In genomic region chr8:124751191-124751590, GRCm38 (mm10) we compare ENCODE assay signal across 8 mouse cellular contexts. TPM values are rescaled to one million over a fixed set of nuclear protein-coding genes. Genes with fewer than 3 reads are reported as not detected.
DNase-seq lines count a peak whose midpoint lies in the region; ATAC-seq and TF ChIP-seq lines count a peak whose summit lies in the region.

No protein-coding gene starts in this region.

- no peak for DNase-seq in kidney, adult 8-10 months
- peak; percentile 50 for DNase-seq in embryo, embryonic 11 days
- DNase-seq in heart, postnatal 14 days = peak; percentile 21 to 32
- no peak for DNase-seq in liver, embryonic 14.5 days (ENCODE audit: low read depth in 3 of 3, low spot score in 3 of 3)
- no peak for DNase-seq in right cerebral cortex, postnatal 10 days (ENCODE audit: low spot score in 2 of 2)
- DNase-seq in adrenal gland, postnatal 4 days (ENCODE audit: low spot score in 2 of 2) = no peak

- no peak overlapping the region for H3K27ac ChIP-seq in kidney, embryonic 16.5 days (ENCODE audit: low read length)
- H3K27ac ChIP-seq in liver, embryonic 14.5 days = no peak overlapping the region
- H3K27ac ChIP-seq in small intestine, adult 2 months (ENCODE audit: insufficient read depth, low read depth, low read length) = no peak overlapping the region

- peak overlapping the region; percentile 68 for H3K4me3 ChIP-seq in kidney, embryonic 16.5 days (ENCODE audit: low read length)
- peak overlapping the region; percentile 48 to 57 for H3K4me3 ChIP-seq in liver, embryonic 14.5 days (ENCODE audit: insufficient read depth in 1 of 2, low read depth in 2 of 2, low read length in 2 of 2)
- H3K4me3 ChIP-seq in small intestine, adult 2 months (ENCODE audit: low read depth, low read length) = peak overlapping the region; percentile 87

- no peak for TF ChIP-seq CTCF in liver, embryonic 14.5 days (IDR thresholded peaks at IDR 0.05; ENCODE audit: low read depth)
- TF ChIP-seq CTCF in small intestine, adult 2 months (IDR thresholded peaks at IDR 0.05; ENCODE audit: extremely low read depth, insufficient read length, insufficient replicate concordance, low read depth, low read length) = no peak

- WGBS in kidney, embryonic 16.5 days = 1% methylated on average over 30 of the region's 31 CpGs
- WGBS in liver, embryonic 14.5 days (ENCODE audit: insufficient replicate concordance) = 1% methylated on average over 31 of the region's 31 CpGs
- 1% methylated on average over 31 of the region's 31 CpGs for WGBS in small intestine, adult 2 months

- H3K9me3 ChIP-seq in kidney, embryonic 16.5 days (ENCODE audit: low read length) = no peaks in the 10 kb centered on the region
- no peaks in the 10 kb centered on the region for H3K9me3 ChIP-seq in liver, embryonic 14.5 days (ENCODE audit: control insufficient read depth, low read length)

- intact Hi-C loops in heart, postnatal 14 days (cut with DNase I) = no loop called here

- H3K36me3 ChIP-seq in kidney, embryonic 16.5 days (ENCODE audit: insufficient read depth, low read length) = no peaks in the 10 kb centered on the region
- H3K36me3 ChIP-seq in liver, embryonic 14.5 days (replicated peaks; ENCODE audit: control insufficient read depth, insufficient read depth, low read depth) = no peaks in the 10 kb centered on the region
- H3K36me3 ChIP-seq in small intestine, adult 2 months (ENCODE audit: control insufficient read depth, insufficient read depth, low read length) = no peaks in the 10 kb centered on the region

- H3K27me3 ChIP-seq in kidney, embryonic 16.5 days (ENCODE audit: insufficient read depth, low read length) = peaks cover 10% of the 10 kb centered on the region; the same call in 1 of the 2 replicates
- peaks cover 40% of the 10 kb centered on the region for H3K27me3 ChIP-seq in liver, embryonic 14.5 days (ENCODE audit: control insufficient read depth, insufficient read depth, low read length)
- peaks cover 23% of the 10 kb centered on the region for H3K27me3 ChIP-seq in small intestine, adult 2 months (ENCODE audit: control insufficient read depth, insufficient read depth, low read length)

- peak overlapping the region; percentile 90 for H3K4me2 ChIP-seq in kidney, embryonic 16.5 days (replicated peaks; ENCODE audit: low read depth, low read length)
- peak overlapping the region; percentile 63 for H3K4me2 ChIP-seq in liver, embryonic 14.5 days (ENCODE audit: low read depth)

- peak; percentile 32; the same call in 1 of the 2 replicates for ATAC-seq in kidney, embryonic 16.5 days (ENCODE audit: low FRiP score, low TSS enrichment)
- no peak for ATAC-seq in liver, embryonic 14.5 days (ENCODE audit: insufficient read depth)

- peak overlapping the region; percentile 71 for H3K9ac ChIP-seq in kidney, embryonic 16.5 days (replicated peaks; ENCODE audit: low read length)
- H3K9ac ChIP-seq in liver, embryonic 14.5 days (replicated peaks) = no peak overlapping the region

- TF ChIP-seq POLR2A in small intestine, adult 2 months (IDR thresholded peaks at IDR 0.05; ENCODE audit: low read depth, low read length) = no peak

- peaks cover 40% of the 10 kb centered on the region for H3K4me1 ChIP-seq in kidney, embryonic 16.5 days (ENCODE audit: insufficient read depth, low read length)
- H3K4me1 ChIP-seq in liver, embryonic 14.5 days (replicated peaks; ENCODE audit: control insufficient read depth in 2 of 2, insufficient read depth in 2 of 2, low read length in 1 of 2) = peaks cover 0 to 14% of the 10 kb centered on the region in 2 experiments; a peak in 2 of 4 replicates
- peaks cover 13% of the 10 kb centered on the region for H3K4me1 ChIP-seq in small intestine, adult 2 months (ENCODE audit: control insufficient read depth, insufficient read depth, insufficient read length, low read length)

- no peak for TF ChIP-seq EP300 in liver, embryonic 14.5 days (IDR thresholded peaks at IDR 0.05; ENCODE audit: low read depth)

RNA-seq across cellular contexts. Expression of gene Fam89a, which starts 0.4 kb away (rescaled TPM):
- 3.4 and 4.0 TPM in 2 replicates for polyA plus RNA-seq in kidney, embryonic 16.5 days (2015; fragmentation: Nextera tagmentation; extraction: Ambion mirVana)
- 1 to 10 TPM; 1.8 to 1.9 TPM for total RNA-seq in heart, postnatal 14 days (2021)
- polyA plus RNA-seq in liver, embryonic 14.5 days (2012; rRNA removed) = 2.0 and 2.2 TPM in 2 replicates
- 2.5 and 2.7 TPM in 2 replicates for polyA plus RNA-seq in liver, embryonic 14.5 days (2014; fragmentation: Nextera tagmentation; extraction: Ambion mirVana)
- 1.4 and 1.7 TPM in 2 replicates for polyA plus RNA-seq in small intestine, adult 2 months (2012; rRNA removed)
- 1 to 10 TPM; 1.5 to 1.8 TPM for total RNA-seq in adrenal gland, postnatal 4 days (2021)

RNA-seq across cellular contexts. Expression of gene Arv1, which starts 29.3 kb away (rescaled TPM):
- polyA plus RNA-seq in kidney, embryonic 16.5 days (2015; fragmentation: Nextera tagmentation; extraction: Ambion mirVana) = 23.8 and 27.2 TPM in 2 replicates
- total RNA-seq in heart, postnatal 14 days (2021) = 1 to 10 TPM; 5.4 TPM
- 5.5 and 6.0 TPM in 2 replicates for polyA plus RNA-seq in liver, embryonic 14.5 days (2012; rRNA removed)
- 4.2 and 5.1 TPM in 2 replicates for polyA plus RNA-seq in liver, embryonic 14.5 days (2014; fragmentation: Nextera tagmentation; extraction: Ambion mirVana)
- polyA plus RNA-seq in small intestine, adult 2 months (2012; rRNA removed) = 6.5 and 7.0 TPM in 2 replicates
- total RNA-seq in adrenal gland, postnatal 4 days (2021) = 10 to 100 TPM; 20.0 to 20.9 TPM

RNA-seq across cellular contexts. Expression of gene Ttc13, which starts 29.4 kb away (rescaled TPM):
- 43.5 and 49.9 TPM in 2 replicates for polyA plus RNA-seq in kidney, embryonic 16.5 days (2015; fragmentation: Nextera tagmentation; extraction: Ambion mirVana)
- 10 to 100 TPM; 19.3 to 19.9 TPM for total RNA-seq in heart, postnatal 14 days (2021)
- polyA plus RNA-seq in liver, embryonic 14.5 days (2012; rRNA removed) = 7.3 and 12.0 TPM in 2 replicates
- 18.3 and 19.4 TPM in 2 replicates for polyA plus RNA-seq in liver, embryonic 14.5 days (2014; fragmentation: Nextera tagmentation; extraction: Ambion mirVana)
- 8.1 and 11.4 TPM in 2 replicates for polyA plus RNA-seq in small intestine, adult 2 months (2012; rRNA removed)
- 10 to 100 TPM; 50.1 to 53.1 TPM for total RNA-seq in adrenal gland, postnatal 4 days (2021)

RNA-seq across cellular contexts. Expression of gene Trim67, which starts 41.7 kb away (rescaled TPM):
- 0.05 and 0.09 TPM in 2 replicates for polyA plus RNA-seq in kidney, embryonic 16.5 days (2015; fragmentation: Nextera tagmentation; extraction: Ambion mirVana)
- total RNA-seq in heart, postnatal 14 days (2021) = under 1 TPM; 0.37 to 0.84 TPM
- 0.03 and 0.11 TPM in 2 replicates for polyA plus RNA-seq in liver, embryonic 14.5 days (2012; rRNA removed)
- 0.03 and 0.05 TPM in 2 replicates for polyA plus RNA-seq in liver, embryonic 14.5 days (2014; fragmentation: Nextera tagmentation; extraction: Ambion mirVana)
- 0.05 and 0.09 TPM in 2 replicates for polyA plus RNA-seq in small intestine, adult 2 months (2012; rRNA removed)
- total RNA-seq in adrenal gland, postnatal 4 days (2021) = 1 to 10 TPM; 3.9 to 4.5 TPM

Comparison
In these comparisons a context has a peak if more than half of its experiments do, and no peak if none do; other contexts are left out.
1. DNase-seq: peak in embryo, embryonic 11 days (single experiment) and heart, postnatal 14 days (2 of 2); none in kidney, adult 8-10 months (0 of 2), liver, embryonic 14.5 days (0 of 3), right cerebral cortex, postnatal 10 days (0 of 2) and adrenal gland, postnatal 4 days (0 of 2).
2. Peak in every context shown above with its lines, with median percentiles within 50 percentile points of each other: H3K4me3 ChIP-seq.